In genomic region chr10:81309571-81309970, GRCm38 (mm10) we compare ENCODE assay signal across 23 mouse cellular contexts. TPM values are rescaled to one million over a fixed set of nuclear protein-coding genes. Genes with fewer than 3 reads are reported as not detected.
"Had no signal": no experiment of that assay in that cellular context is flagged by ENCODE, and none has a peak within 500 bp of the region (broad histone marks: within the 10 kb centered on the region; RNA-seq: fewer than 3 reads in every experiment).

No protein-coding gene starts in this region.

- H3K9me3 ChIP-seq: kidney, embryonic 15.5 days; limb, embryonic 12.5 days; megakaryocyte, embryonic 14.5 days; midbrain, embryonic 10.5 days; midbrain, embryonic 13.5 days had no signal

- ATAC-seq: liver, postnatal 0 days; lung, postnatal 0 days; midbrain, embryonic 13.5 days had no signal

- H3K9ac ChIP-seq: kidney, embryonic 15.5 days; limb, embryonic 12.5 days; limb, embryonic 15.5 days; liver, embryonic 14.5 days; liver, postnatal 0 days; lung, embryonic 14.5 days; midbrain, embryonic 13.5 days had no signal

- H3K27ac ChIP-seq: kidney, embryonic 15.5 days; left cerebral cortex, adult 2 months; limb, embryonic 12.5 days; limb, embryonic 15.5 days; liver, embryonic 14.5 days; midbrain, embryonic 10.5 days; midbrain, embryonic 13.5 days; stomach, postnatal 0 days had no signal

- H3K4me2 ChIP-seq: kidney, embryonic 15.5 days; limb, embryonic 12.5 days; limb, embryonic 15.5 days; liver, embryonic 11.5 days; lung, embryonic 14.5 days; midbrain, embryonic 13.5 days had no signal

- DNase-seq: kidney, adult 2 months; kidney, postnatal 10 days; kidney, postnatal 36 days; layer of hippocampus, postnatal 36 days; left cerebral cortex, postnatal 4 days; liver, postnatal 0 days; lung, embryonic 14.5 days; thymus, postnatal 14 days; thymus, postnatal 4 days had no signal

- H3K27me3 ChIP-seq: kidney, embryonic 15.5 days; limb, embryonic 12.5 days; limb, embryonic 15.5 days; megakaryocyte, embryonic 14.5 days; midbrain, embryonic 13.5 days had no signal

- H3K4me3 ChIP-seq: kidney, embryonic 15.5 days; left cerebral cortex, adult 2 months; limb, embryonic 12.5 days; limb, embryonic 15.5 days; megakaryocyte, embryonic 14.5 days; midbrain, embryonic 10.5 days; midbrain, embryonic 13.5 days had no signal

RNA-seq across cellular contexts. Expression of gene Gipc3, which starts 33.5 kb away (rescaled TPM):
- polyA plus RNA-seq: kidney, embryonic 15.5 days; liver, embryonic 11.5 days; midbrain, embryonic 10.5 days; midbrain, embryonic 13.5 days; midbrain, postnatal 0 days; neural tube, embryonic 11.5 days; stomach, embryonic 14.5 days had no signal
